Mouse (Mus musculus): ENCODE measurements around the gene Cdh23. TPM values are rescaled to one million over a fixed set of nuclear protein-coding genes. Genes with fewer than 3 reads are reported as not detected.
A peak's percentile ranks its signal among the peaks of the same experiment; 100 is the strongest.

Gene Cdh23
- polyA plus RNA-seq, 1 experiment: 2.1 TPM

DNA sequence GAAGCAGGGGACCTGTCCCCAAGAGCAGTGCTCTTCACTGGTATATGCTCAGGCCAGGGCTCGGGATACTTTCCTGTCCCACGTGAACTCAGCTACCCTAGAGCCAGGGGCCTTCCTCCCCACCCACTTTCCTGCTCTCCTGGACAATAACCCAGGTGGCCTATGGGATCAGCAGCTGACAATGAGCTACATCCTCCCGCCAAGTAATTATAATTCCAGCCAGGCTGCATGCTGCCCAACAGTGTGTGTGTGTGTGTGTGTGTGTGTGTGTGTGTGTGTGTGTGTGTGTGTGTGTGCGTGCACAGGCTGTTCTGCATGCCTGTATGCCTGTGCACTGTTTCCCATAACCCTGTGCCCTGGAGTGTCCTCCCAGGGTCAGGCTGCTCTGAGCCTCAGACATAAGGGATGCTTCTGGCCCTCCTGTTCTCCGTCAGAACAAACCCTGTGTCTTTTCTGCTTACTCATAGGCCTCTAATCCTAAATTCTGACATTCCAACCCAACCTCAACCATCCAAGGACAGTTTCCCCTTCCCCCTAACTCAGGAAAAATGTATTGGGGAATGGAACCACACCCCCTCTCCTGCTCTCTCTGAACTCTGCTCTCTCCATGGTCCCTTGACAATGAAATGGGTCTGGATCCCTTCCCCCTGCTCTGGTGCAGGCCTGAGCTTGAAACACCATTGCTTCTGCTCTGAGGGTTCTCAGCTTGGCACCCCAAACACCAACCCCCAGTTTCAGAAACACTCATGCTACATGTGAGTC, 342.9 kb downstream of the Cdh23 start:
- Histone ChIP-seq H3K4me2 (ENCODE audit: low read depth) (no peak overlapping the region), H3K36me3 (ENCODE audit: control insufficient read depth, insufficient read depth) (no peaks in the 10 kb centered on the region), H3K79me2 (ENCODE audit: control insufficient read depth, insufficient read depth) (no peaks in the 10 kb centered on the region), H3ac (ENCODE audit: control insufficient read depth, insufficient read length) (no peak overlapping the region), H3K27me3 (ENCODE audit: control insufficient read depth, insufficient read depth, insufficient read length) (no peaks in the 10 kb centered on the region), H3K4me3 (no peak overlapping the region)
- TF ChIP-seq MAX (IDR thresholded peaks at IDR 0.05; ENCODE audit: low read depth): no peak
- TF ChIP-seq TCF3 (IDR thresholded peaks at IDR 0.05; ENCODE audit: insufficient read length, low read depth): no peak
- TF ChIP-seq E2F4 (IDR thresholded peaks at IDR 0.05; ENCODE audit: insufficient read depth): no peak
- TF ChIP-seq POLR2A (IDR thresholded peaks at IDR 0.05; ENCODE audit: insufficient read length, low read depth): no peak
- TF ChIP-seq MYOD1 (IDR thresholded peaks at IDR 0.05; ENCODE audit: control insufficient read depth in 1 of 3, insufficient read length in 2 of 3, low read depth in 2 of 3): no peak
- TF ChIP-seq SRF (IDR thresholded peaks at IDR 0.05; ENCODE audit: control insufficient read depth, insufficient read length, low read depth): no peak
- TF ChIP-seq TCF12 (IDR thresholded peaks at IDR 0.05; ENCODE audit: insufficient read depth, poor library complexity, severe bottlenecking): no peak
- TF ChIP-seq CEBPB (IDR thresholded peaks at IDR 0.05; ENCODE audit: insufficient read depth, poor library complexity, severe bottlenecking): no peak
- TF ChIP-seq POLR2AphosphoS2 (IDR thresholded peaks at IDR 0.05; ENCODE audit: insufficient read length, low read depth): no peak
- TF ChIP-seq REST (IDR thresholded peaks at IDR 0.05; ENCODE audit: insufficient read depth, insufficient read length): no peak
- TF ChIP-seq MYOG (IDR thresholded peaks at IDR 0.05; ENCODE audit: control insufficient read depth in 1 of 3, insufficient read depth in 1 of 3, insufficient read length in 2 of 3, low read depth in 2 of 3): no peak
- no peak for TF ChIP-seq USF1 (IDR thresholded peaks at IDR 0.05; ENCODE audit: low read depth)

DNA sequence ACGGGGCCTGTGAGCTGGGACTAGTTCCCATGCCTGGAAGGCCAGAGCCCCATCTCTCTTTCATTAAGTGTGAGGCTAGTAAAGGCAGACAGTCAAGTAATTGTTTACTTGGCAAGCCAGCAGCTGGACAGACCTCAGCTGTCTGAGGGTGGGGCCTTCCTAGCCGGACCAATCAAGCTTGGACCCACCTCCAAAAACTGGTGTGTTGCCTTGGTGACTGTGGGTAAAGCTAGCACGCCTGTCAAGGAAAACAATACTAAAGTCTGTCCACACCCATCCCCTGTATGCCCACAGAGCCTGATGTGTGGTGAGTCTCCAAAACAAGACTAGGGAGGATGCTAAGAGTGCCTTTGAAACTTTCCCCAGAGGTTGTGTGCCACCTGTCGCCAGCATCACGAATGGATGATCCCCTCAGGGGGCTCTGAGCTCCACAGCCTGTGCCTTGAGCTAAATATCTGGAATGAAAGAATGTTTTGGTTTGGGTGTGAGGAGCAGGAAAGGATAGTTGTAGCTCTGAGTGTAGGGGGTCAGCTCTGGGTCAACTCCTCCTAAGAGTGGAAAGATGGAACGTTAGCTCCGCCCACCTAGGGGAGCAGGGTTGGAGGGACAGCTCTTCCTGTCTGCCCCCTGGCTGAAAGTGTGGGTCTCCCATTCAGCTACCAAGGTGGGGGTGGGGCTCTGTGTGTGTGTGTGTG, 344.4 kb downstream of the Cdh23 start:
- no peaks in the 10 kb centered on the region for H3K79me2 ChIP-seq (ENCODE audit: control insufficient read depth, insufficient read depth)
- H3K36me3 ChIP-seq (ENCODE audit: control insufficient read depth, insufficient read depth): no peaks in the 10 kb centered on the region
- H3K4me2 ChIP-seq (ENCODE audit: low read depth): peak overlapping the region; percentile 69
- no peaks in the 10 kb centered on the region for H3K27me3 ChIP-seq (ENCODE audit: control insufficient read depth, insufficient read depth, insufficient read length)
- no peak overlapping the region for H3ac ChIP-seq (ENCODE audit: control insufficient read depth, insufficient read length)
- no peak overlapping the region for H3K4me3 ChIP-seq
- TF ChIP-seq MYOG (IDR thresholded peaks at IDR 0.05; ENCODE audit: control insufficient read depth in 1 of 3, insufficient read depth in 1 of 3, insufficient read length in 2 of 3, low read depth in 2 of 3): peak; percentile 35 to 77 (median 49)
- no peak for TF ChIP-seq MAX (IDR thresholded peaks at IDR 0.05; ENCODE audit: low read depth)
- peak; percentile 6 to 58 (median 48) for TF ChIP-seq MYOD1 (IDR thresholded peaks at IDR 0.05; ENCODE audit: control insufficient read depth in 1 of 3, insufficient read length in 2 of 3, low read depth in 2 of 3)

DNA sequence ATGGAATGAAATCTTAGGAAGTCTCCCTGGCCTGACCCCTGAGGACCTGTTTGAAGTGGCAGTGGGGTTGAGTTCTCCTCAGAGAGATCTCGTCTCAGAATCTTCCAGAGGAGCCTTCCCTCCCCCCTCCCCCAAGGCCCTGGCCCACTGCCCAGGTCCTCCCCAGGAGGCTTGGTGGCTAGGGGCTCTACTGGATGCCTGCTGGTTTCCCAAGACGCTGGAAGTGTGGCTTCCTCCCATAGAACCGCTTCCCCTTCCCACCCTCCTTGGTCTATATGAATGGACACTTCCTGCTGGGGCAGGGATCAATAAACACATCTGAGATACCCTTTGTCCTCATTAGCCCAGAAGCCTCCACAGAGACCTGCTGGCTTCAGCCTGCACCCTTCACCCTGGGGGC, 345.0 kb downstream of the Cdh23 start:
- Histone ChIP-seq H3K79me2 (ENCODE audit: control insufficient read depth, insufficient read depth) (no peaks in the 10 kb centered on the region), H3K4me3 (peak overlapping the region; percentile 1), H3ac (ENCODE audit: control insufficient read depth, insufficient read length) (no peak overlapping the region), H3K4me2 (ENCODE audit: low read depth) (peak overlapping the region; percentile 69), H3K36me3 (ENCODE audit: control insufficient read depth, insufficient read depth) (no peaks in the 10 kb centered on the region), H3K27me3 (ENCODE audit: control insufficient read depth, insufficient read depth, insufficient read length) (no peaks in the 10 kb centered on the region)
- TF ChIP-seq TCF3 (IDR thresholded peaks at IDR 0.05; ENCODE audit: insufficient read length, low read depth): no peak
- TF ChIP-seq TCF12 (IDR thresholded peaks at IDR 0.05; ENCODE audit: insufficient read depth, poor library complexity, severe bottlenecking): no peak
- TF ChIP-seq MYOD1 (IDR thresholded peaks at IDR 0.05; ENCODE audit: control insufficient read depth in 1 of 3, insufficient read length in 2 of 3, low read depth in 2 of 3): no peak
- no peak for TF ChIP-seq MYOG (IDR thresholded peaks at IDR 0.05; ENCODE audit: control insufficient read depth in 1 of 3, insufficient read depth in 1 of 3, insufficient read length in 2 of 3, low read depth in 2 of 3)
- no peak for TF ChIP-seq POLR2A (IDR thresholded peaks at IDR 0.05; ENCODE audit: insufficient read length, low read depth)
- no peak for TF ChIP-seq CEBPB (IDR thresholded peaks at IDR 0.05; ENCODE audit: insufficient read depth, poor library complexity, severe bottlenecking)
- no peak for TF ChIP-seq MAX (IDR thresholded peaks at IDR 0.05; ENCODE audit: low read depth)
- no peak for TF ChIP-seq USF1 (IDR thresholded peaks at IDR 0.05; ENCODE audit: low read depth)
- no peak for TF ChIP-seq SRF (IDR thresholded peaks at IDR 0.05; ENCODE audit: control insufficient read depth, insufficient read length, low read depth)
- TF ChIP-seq POLR2AphosphoS2 (IDR thresholded peaks at IDR 0.05; ENCODE audit: insufficient read length, low read depth): no peak
- no peak for TF ChIP-seq REST (IDR thresholded peaks at IDR 0.05; ENCODE audit: insufficient read depth, insufficient read length)
- TF ChIP-seq E2F4 (IDR thresholded peaks at IDR 0.05; ENCODE audit: insufficient read depth): no peak

DNA sequence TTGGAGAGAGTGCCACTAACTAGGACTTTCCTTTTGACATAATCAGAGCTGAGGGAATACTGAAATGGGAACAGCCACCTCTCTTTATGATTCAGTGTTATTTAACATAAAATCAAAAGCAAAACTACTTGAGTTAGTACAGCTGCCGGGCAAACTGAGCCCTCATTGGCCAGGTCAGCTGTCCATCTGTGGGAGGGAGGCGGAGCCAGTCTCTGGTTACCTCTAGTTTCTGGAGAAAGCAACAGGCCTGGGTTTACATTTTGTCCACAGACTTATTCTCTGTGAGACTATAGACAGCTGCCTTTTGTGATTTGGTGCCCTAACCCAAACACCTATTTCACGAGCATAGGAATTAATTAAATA, 345.5 kb downstream of the Cdh23 start:
- TF ChIP-seq POLR2AphosphoS2 (IDR thresholded peaks at IDR 0.05; ENCODE audit: insufficient read length, low read depth): no peak
- no peak for TF ChIP-seq CEBPB (IDR thresholded peaks at IDR 0.05; ENCODE audit: insufficient read depth, poor library complexity, severe bottlenecking)
- TF ChIP-seq MYOD1 (IDR thresholded peaks at IDR 0.05; ENCODE audit: control insufficient read depth in 1 of 3, insufficient read length in 2 of 3, low read depth in 2 of 3): peak in 2 of 3 experiments; percentile 25 to 44
- no peak for TF ChIP-seq TCF12 (IDR thresholded peaks at IDR 0.05; ENCODE audit: insufficient read depth, poor library complexity, severe bottlenecking)
- TF ChIP-seq TCF3 (IDR thresholded peaks at IDR 0.05; ENCODE audit: insufficient read length, low read depth): no peak
- TF ChIP-seq SRF (IDR thresholded peaks at IDR 0.05; ENCODE audit: control insufficient read depth, insufficient read length, low read depth): no peak
- TF ChIP-seq MYOG (IDR thresholded peaks at IDR 0.05; ENCODE audit: control insufficient read depth in 1 of 3, insufficient read depth in 1 of 3, insufficient read length in 2 of 3, low read depth in 2 of 3): peak in 1 of 3 experiments; percentile 27
- TF ChIP-seq REST (IDR thresholded peaks at IDR 0.05; ENCODE audit: insufficient read depth, insufficient read length): no peak
- TF ChIP-seq POLR2A (IDR thresholded peaks at IDR 0.05; ENCODE audit: insufficient read length, low read depth): no peak
- Histone ChIP-seq H3K36me3 (ENCODE audit: control insufficient read depth, insufficient read depth) (no peaks in the 10 kb centered on the region), H3K4me3 (peak overlapping the region; percentile 1), H3K4me2 (ENCODE audit: low read depth) (peak overlapping the region; percentile 69), H3ac (ENCODE audit: control insufficient read depth, insufficient read length) (no peak overlapping the region), H3K79me2 (ENCODE audit: control insufficient read depth, insufficient read depth) (no peaks in the 10 kb centered on the region), H3K27me3 (ENCODE audit: control insufficient read depth, insufficient read depth, insufficient read length) (no peaks in the 10 kb centered on the region)

All from myocyte (in vitro differentiated cells).